ENCODE assay signal across 16 mouse cellular contexts in genomic region chr8:83205907-83206306, GRCm38 (mm10). TPM values are rescaled to one million over a fixed set of nuclear protein-coding genes. Genes with fewer than 3 reads are reported as not detected.
DNase-seq lines count a peak whose midpoint lies in the region; ATAC-seq and TF ChIP-seq lines count a peak whose summit lies in the region.
"Had no signal": no experiment of that assay in that cellular context is flagged by ENCODE, and none has a peak within 500 bp of the region (broad histone marks: within the 10 kb centered on the region; RNA-seq: fewer than 3 reads in every experiment).

No protein-coding gene starts in this region.

- TF ChIP-seq EP300 in heart, adult 2 months (IDR thresholded peaks at IDR 0.05; ENCODE audit: insufficient read depth, low read depth, low read length), result no peak

- H3K79me2 ChIP-seq in heart, adult 2 months (replicated peaks; ENCODE audit: control insufficient read depth, insufficient read depth, low read length), result no peaks in the 10 kb centered on the region

- H3K9ac ChIP-seq in forebrain, embryonic 14.5 days (ENCODE audit: low read length), result no peak overlapping the region
- no peak overlapping the region for H3K9ac ChIP-seq in heart, adult 2 months (ENCODE audit: low read depth, low read length)
- H3K9ac ChIP-seq: limb, embryonic 15.5 days; neural tube, embryonic 13.5 days had no signal

- H3K4me3 ChIP-seq in forebrain, embryonic 14.5 days (ENCODE audit: low read depth, low read length), result no peak overlapping the region
- no peak overlapping the region for H3K4me3 ChIP-seq in heart, adult 2 months
- H3K4me3 ChIP-seq: heart, embryonic 10.5 days; limb, embryonic 15.5 days; neural tube, embryonic 13.5 days had no signal

- no peak overlapping the region for H3K4me2 ChIP-seq in forebrain, embryonic 14.5 days (ENCODE audit: low read length)
- H3K4me2 ChIP-seq: limb, embryonic 15.5 days; neural tube, embryonic 13.5 days had no signal

- no peak for DNase-seq in frontal cortex, postnatal 10 days (ENCODE audit: low spot score in 2 of 2)
- DNase-seq in left cerebral cortex, adult 11 months (ENCODE audit: low spot score), result peak; percentile 55
- DNase-seq in left cerebral cortex, postnatal 36 days (ENCODE audit: low spot score in 2 of 2), result no peak
- DNase-seq in forebrain, embryonic 14.5 days (ENCODE audit: low spot score), result peak; percentile 50
- no peak for DNase-seq in ovary, postnatal 14 days (ENCODE audit: low spot score)
- DNase-seq in heart, adult 2 months, result no peak
- DNase-seq: adrenal gland, postnatal 10 days; kidney, adult 18-20 months; lung, adult 18-20 months had no signal

- peak; percentile 84 for ATAC-seq in frontal cortex, adult (ENCODE audit: low TSS enrichment)
- ATAC-seq in forebrain, embryonic 14.5 days, result no peak
- 0 out of 2 replicates have a peak, but pooled peaks have one; percentile 39 for ATAC-seq in megakaryocyte progenitor cell, adult 5-6 weeks (replicated peaks; ENCODE audit: poor library complexity)

- intact Hi-C loops in left cerebral cortex, postnatal 36 days (cut with DNase I), result loop anchor here (5.0 kb wide), 1 partner anchor 36 kb away; no protein-coding TSS in a partner anchor
- intact Hi-C loops in heart, adult 2 months (cut with DNase I), result no loop called here

- H3K27me3 ChIP-seq in forebrain, embryonic 14.5 days (replicated peaks; ENCODE audit: control insufficient read depth, insufficient read depth, low read length), result no peaks in the 10 kb centered on the region
- no peaks in the 10 kb centered on the region for H3K27me3 ChIP-seq in heart, adult 2 months (ENCODE audit: control insufficient read depth, insufficient read depth, low read length)
- H3K27me3 ChIP-seq: limb, embryonic 15.5 days; neural tube, embryonic 13.5 days had no signal

- peaks cover 3% of the 10 kb centered on the region; the same call in 1 of the 2 replicates for H3K36me3 ChIP-seq in forebrain, embryonic 14.5 days (ENCODE audit: control insufficient read depth, insufficient read depth, low read length)
- no peaks in the 10 kb centered on the region for H3K36me3 ChIP-seq in heart, adult 2 months (ENCODE audit: control insufficient read depth, insufficient read depth, low read length)
- H3K36me3 ChIP-seq: heart, embryonic 10.5 days; limb, embryonic 15.5 days had no signal

- no peak for TF ChIP-seq POLR2A in heart, adult 2 months (IDR thresholded peaks at IDR 0.05; ENCODE audit: insufficient read depth, low read depth, low read length)

- H3K27ac ChIP-seq in forebrain, embryonic 14.5 days (ENCODE audit: low read depth, low read length), result no peak overlapping the region; the same call in 1 of the 2 replicates
- H3K27ac ChIP-seq in heart, adult 2 months, result no peak overlapping the region
- H3K27ac ChIP-seq: heart, embryonic 10.5 days; limb, embryonic 15.5 days; macrophage; neural tube, embryonic 13.5 days had no signal

- 75% methylated on average over 7 of the region's 7 CpGs for WGBS in forebrain, embryonic 14.5 days
- 70% methylated on average over 7 of the region's 7 CpGs for WGBS in heart, adult 2 months

- TF ChIP-seq CTCF in heart, adult 2 months (IDR thresholded peaks at IDR 0.05), result no peak

- no peaks in the 10 kb centered on the region for H3K9me3 ChIP-seq in forebrain, embryonic 14.5 days (replicated peaks; ENCODE audit: control insufficient read depth, low read length)
- H3K9me3 ChIP-seq: heart, embryonic 10.5 days; limb, embryonic 15.5 days; neural tube, embryonic 13.5 days had no signal

- H3K4me1 ChIP-seq in forebrain, embryonic 14.5 days (ENCODE audit: control insufficient read depth, insufficient read depth, low read length), result no peaks in the 10 kb centered on the region; the same call in 1 of the 2 replicates
- H3K4me1 ChIP-seq in heart, adult 2 months (ENCODE audit: control insufficient read depth, insufficient read depth, low read length), result peaks cover 3% of the 10 kb centered on the region

RNA-seq across cellular contexts. Expression of gene Gm10645, which starts 39.9 kb away (rescaled TPM):
- total RNA-seq in left cerebral cortex, postnatal 36 days (2021), result 1 to 10 TPM; 1.6 to 2.3 TPM
- 7.9 and 8.2 TPM in 2 replicates for polyA plus RNA-seq in forebrain, embryonic 14.5 days (2014; fragmentation: Nextera tagmentation; extraction: Ambion mirVana)
- 0.12 TPM in 1 of 2 replicates, not detected in the other for total RNA-seq in megakaryocyte progenitor cell, adult 5-6 weeks (2015)
- total RNA-seq in megakaryocyte progenitor cell, adult 5-6 weeks (2017), result not detected in 2 replicates
- total RNA-seq in heart, adult 2 months (2021), result under 1 TPM in 1 of 2 experiments, not detected in 1; 0.20 TPM
- polyA plus RNA-seq in heart, adult 2 months (2012; rRNA removed), result 0.29 TPM in 1 of 2 replicates, not detected in the other
- total RNA-seq: gastrocnemius, adult 18-20 months had no signal

RNA-seq across cellular contexts. Expression of gene Tbc1d9, which starts 40.8 kb away (rescaled TPM):
- 100 to 1,000 TPM in 1 of 2 experiments, 10 to 100 TPM in 1; 98.4 to 106 TPM for total RNA-seq in left cerebral cortex, postnatal 36 days (2021)
- polyA plus RNA-seq in forebrain, embryonic 14.5 days (2014; fragmentation: Nextera tagmentation; extraction: Ambion mirVana), result 16.6 and 18.8 TPM in 2 replicates
- total RNA-seq in megakaryocyte progenitor cell, adult 5-6 weeks (2015), result 0.34 and 0.42 TPM in 2 replicates
- total RNA-seq in megakaryocyte progenitor cell, adult 5-6 weeks (2017), result 0.71 and 1.3 TPM in 2 replicates
- total RNA-seq in heart, adult 2 months (2021), result 1 to 10 TPM; 2.3 to 2.6 TPM
- polyA plus RNA-seq in heart, adult 2 months (2012; rRNA removed), result 2.4 and 3.1 TPM in 2 replicates

Comparison
In these comparisons a context has a peak if more than half of its experiments do, and no peak if none do; other contexts are left out.
1. DNase-seq: peak in left cerebral cortex, adult 11 months (single experiment) and forebrain, embryonic 14.5 days (single experiment); none in frontal cortex, postnatal 10 days (0 of 2), left cerebral cortex, postnatal 36 days (0 of 2), ovary, postnatal 14 days (single experiment) and heart, adult 2 months (0 of 2).
2. RNA of gene Tbc1d9, which starts 40.8 kb away (total RNA-seq): 98.4 to 106 TPM in left cerebral cortex, postnatal 36 days; 2.3 to 2.6 TPM in heart, adult 2 months and 0.34 to 1.3 TPM in megakaryocyte progenitor cell, adult 5-6 weeks; every median in the first group is over 10 times any median in the second.